Mouse (Mus musculus) CD4-positive, CD25-positive, alpha-beta regulatory T cell, adult 9 weeks (primary cell): Measurements from ENCODE around the gene Rftn1. TPM values are rescaled to one million over a fixed set of nuclear protein-coding genes. Genes with fewer than 3 reads are reported as not detected.

Source experiments
- polyA plus RNA-seq: library from polyadenylated mRNA; unstranded; fragments of 100-300 nt; shearing (Covaris generic); gene quantifications from one replicate; pipeline ENCODE4 v1.2.1, GENCODE M21; 2017

The Rftn1 gene
- polyA plus RNA-seq: 26.2 TPM

DNA sequence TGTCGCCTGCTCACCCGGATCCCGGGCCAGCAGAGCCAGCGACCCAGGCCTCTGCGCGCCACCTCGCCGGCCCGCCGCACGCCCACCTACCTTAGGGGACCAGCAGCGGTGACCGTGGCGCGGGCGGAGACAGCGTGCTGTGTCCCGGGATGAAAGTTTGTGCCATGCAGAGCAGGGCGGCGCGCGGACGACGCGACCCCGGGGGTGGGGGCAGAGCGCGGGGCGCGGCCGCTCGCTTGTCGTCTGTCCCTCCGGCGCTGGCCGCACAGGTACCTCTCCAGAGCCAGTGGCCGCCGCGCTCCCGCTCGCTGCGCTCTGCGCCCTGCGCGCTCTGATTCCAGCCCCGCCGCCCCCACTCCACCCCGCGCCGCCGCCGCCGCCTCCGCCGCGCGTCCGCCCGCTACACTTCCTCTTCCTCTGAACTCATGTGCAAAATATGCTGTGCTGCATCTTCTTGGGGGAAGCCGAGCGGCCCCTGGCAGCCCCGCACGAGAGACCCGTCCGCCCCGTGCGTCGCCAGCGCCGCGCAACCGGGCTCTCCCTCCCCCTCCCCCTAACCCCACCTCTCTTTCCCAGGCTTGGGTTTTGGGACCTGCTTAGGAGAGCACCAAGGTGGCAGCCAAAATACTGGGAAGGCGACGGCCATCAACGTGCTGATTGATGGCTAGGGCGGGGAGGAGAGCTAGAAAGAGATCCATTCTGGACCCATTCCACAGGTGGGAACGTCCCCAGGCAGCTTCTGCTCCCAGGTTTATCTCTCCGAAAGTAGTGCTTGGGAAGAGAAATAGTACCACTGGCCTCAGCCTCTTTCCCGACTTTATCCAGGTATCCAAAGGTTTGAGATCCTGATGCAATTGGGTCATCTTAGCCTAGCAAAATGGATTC, at the start of gene Rftn1:
Gene Rftn1 (minus strand): TSS at position 544 of the 885 bp plus-strand sequence.

Other genes with a start within 250 kb of the Rftn1 start
- 0.16 TPM for gene Dazl, start 103.0 kb upstream of the Rftn1 start, polyA plus RNA-seq